Mouse (Mus musculus) forebrain, embryonic 16.5 days (tissue): ENCODE data around the gene Pcsk1. TPM values are rescaled to one million over a fixed set of nuclear protein-coding genes. Genes with fewer than 3 reads are reported as not detected.

Experiments
- ATAC-seq: fragments of 200-750 bp; cut with Nextera tagmentation; 2 replicates; pipeline ENCODE4 v1.8.0; 2017; ENCODE audit warnings: mild to moderate bottlenecking, moderate library complexity
- H3K27ac ChIP-seq: fragments of 300-500 bp; sonication (generic); 2 replicates; pipeline ENCODE4 v1.5.1; 2014; ENCODE audit warnings: low read length, control low read depth
- H3K27me3 ChIP-seq: fragments of 300-500 bp; sonication (generic); replicated peaks from 2 replicates; pipeline ENCODE4 v1.6.1; 2014; ENCODE audit warnings: low read length; ENCODE audit not compliant: control insufficient read depth, insufficient read depth
- H3K36me3 ChIP-seq: fragments of 300-500 bp; sonication (generic); 2 replicates; pipeline ENCODE4 v1.6.1; 2014; ENCODE audit not compliant: control insufficient read depth, insufficient read depth
- H3K4me1 ChIP-seq: fragments of 300-500 bp; sonication (generic); replicated peaks from 2 replicates; pipeline ENCODE4 v1.6.1; 2014; ENCODE audit warnings: low read length; ENCODE audit not compliant: control insufficient read depth, insufficient read depth
- H3K4me2 ChIP-seq: fragments of 300-500 bp; sonication (generic); 2 replicates; pipeline ENCODE4 v1.6.1; 2014; ENCODE audit warnings: mild to moderate bottlenecking, low read length, control low read depth
- H3K4me3 ChIP-seq: fragments of 300-500 bp; sonication (generic); replicated peaks from 2 replicates; pipeline ENCODE4 v1.5.1; 2014; ENCODE audit warnings: mild to moderate bottlenecking, low read length, control low read depth
- H3K9ac ChIP-seq: fragments of 300-500 bp; sonication (generic); replicated peaks from 2 replicates; pipeline ENCODE4 v1.6.1; 2014; ENCODE audit warnings: low read depth, low read length, control low read depth
- H3K9me3 ChIP-seq: fragments of 300-500 bp; sonication (generic); 2 replicates; pipeline ENCODE4 v1.6.1; 2016; ENCODE audit warnings: low read length; ENCODE audit not compliant: control insufficient read depth
- WGBS: fragments of 180-500 bp; shearing (Covaris S2); extraction: QIAGEN DNeasy Blood & Tissue Kit; methylation state at CpG from one replicate; pipeline ENCODE4 v1.1.7; 2014; 5-methylcytosine and 5-hydroxymethylcytosine counted together
- polyA plus RNA-seq: library from polyadenylated mRNA; unstranded; fragments of >200 nt; fragmentation: Nextera tagmentation; extraction: Ambion mirVana; gene quantifications from 2 replicates; pipeline ENCODE4 v1.2.1, GENCODE M21; 2015

Gene Pcsk1
- polyA plus RNA-seq, 1 experiment from 2014 or later: 2.6 TPM

- no peaks in the 10 kb centered on the region for H3K4me1 ChIP-seq
- H3K9ac ChIP-seq: no peak overlapping the region
- no peak overlapping the region for H3K4me3 ChIP-seq
- H3K36me3 ChIP-seq: no peaks in the 10 kb centered on the region
- no peaks in the 10 kb centered on the region for H3K27me3 ChIP-seq
- ATAC-seq: no peak
- H3K27ac ChIP-seq: no peak overlapping the region
- H3K4me2 ChIP-seq: no peak overlapping the region
- no peaks in the 10 kb centered on the region for H3K9me3 ChIP-seq
- WGBS: 92% methylated on average over 1 of the region's 1 CpGs
Measured at GRCm38 (mm10) chr13:75114838-75115237, 25.2 kb downstream of the Pcsk1 start.

GRCm38 (mm10) chr13:75135833-75136232 is 46.2 kb downstream of the Pcsk1 start:
- Histone ChIP-seq H3K9me3 (no peaks in the 10 kb centered on the region), H3K36me3 (no peaks in the 10 kb centered on the region), H3K4me3 (no peak overlapping the region), H3K4me1 (no peaks in the 10 kb centered on the region), H3K27me3 (no peaks in the 10 kb centered on the region), H3K27ac (no peak overlapping the region), H3K4me2 (no peak overlapping the region), H3K9ac (no peak overlapping the region)
- no peak for ATAC-seq

- WGBS: 3% methylated on average over 1 of the region's 1 CpGs
- ATAC-seq: no peak
- no peak overlapping the region for H3K27ac ChIP-seq
- H3K9me3 ChIP-seq: no peaks in the 10 kb centered on the region
- no peak overlapping the region for H3K4me3 ChIP-seq
- H3K9ac ChIP-seq: no peak overlapping the region
- H3K4me2 ChIP-seq: no peak overlapping the region
- no peaks in the 10 kb centered on the region for H3K36me3 ChIP-seq
- 0 out of 2 replicates have a peak, but pooled peaks cover 4% of the 10 kb centered on the region for H3K4me1 ChIP-seq
- no peaks in the 10 kb centered on the region for H3K27me3 ChIP-seq
Measured at GRCm38 (mm10) chr13:75160661-75161060, 71.0 kb downstream of the Pcsk1 start.

- H3K27me3 ChIP-seq: no peaks in the 10 kb centered on the region
- H3K4me2 ChIP-seq: no peak overlapping the region
- no peaks in the 10 kb centered on the region for H3K36me3 ChIP-seq
- ATAC-seq: peak; percentile 86
- H3K4me1 ChIP-seq: 0 out of 2 replicates have a peak, but pooled peaks cover 4% of the 10 kb centered on the region
- H3K27ac ChIP-seq: no peak overlapping the region
- 21% methylated on average over 1 of the region's 1 CpGs for WGBS
- no peak overlapping the region for H3K4me3 ChIP-seq
- H3K9me3 ChIP-seq: no peaks in the 10 kb centered on the region
- H3K9ac ChIP-seq: no peak overlapping the region
Measured at GRCm38 (mm10) chr13:75163408-75163807, 73.8 kb downstream of the Pcsk1 start.
